8 mouse cellular contexts compared by ENCODE assay signal in the genomic region with DNA sequence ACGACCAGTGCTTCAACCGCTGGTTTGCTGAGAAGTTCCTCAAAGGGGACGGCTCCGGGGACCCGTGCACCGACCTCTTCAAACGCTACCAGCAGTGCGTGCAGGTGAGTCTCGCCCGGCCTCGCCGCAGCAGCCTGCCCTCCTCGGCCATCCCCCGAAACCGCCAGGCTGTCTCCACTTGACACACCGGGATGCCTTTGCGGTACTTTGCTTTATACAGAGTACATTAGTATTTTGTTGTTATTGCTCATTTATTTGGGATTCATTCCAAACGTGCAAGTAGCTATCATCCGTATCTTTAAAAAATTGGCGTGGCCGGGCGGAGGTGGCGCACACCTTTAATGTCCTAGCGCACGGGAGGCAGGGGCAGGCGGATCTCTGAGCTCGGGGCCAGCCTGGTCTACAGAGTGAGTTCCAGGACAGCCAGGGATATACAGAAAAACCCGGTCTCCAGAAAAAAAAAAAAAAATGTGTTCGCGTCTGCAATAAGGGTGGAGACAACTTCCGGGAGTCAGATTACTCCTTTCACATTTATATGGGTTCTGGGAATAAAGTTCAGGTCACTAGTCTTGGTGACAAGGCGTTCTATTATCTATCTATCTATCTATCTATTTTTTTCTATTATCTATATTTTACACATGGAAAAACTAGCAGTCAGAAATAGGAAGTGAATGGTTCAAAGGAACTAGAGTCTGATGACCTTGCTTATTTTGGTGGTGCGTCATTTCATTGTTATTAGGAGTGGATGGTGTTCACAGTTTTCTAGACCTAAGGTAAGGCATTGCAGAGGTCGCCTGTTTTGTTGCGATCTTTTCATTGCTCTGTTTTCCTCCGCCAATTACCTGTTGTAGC. TPM values are rescaled to one million over a fixed set of nuclear protein-coding genes. Genes with fewer than 3 reads are reported as not detected.
DNase-seq lines count a peak whose midpoint lies in the region; ATAC-seq and TF ChIP-seq lines count a peak whose summit lies in the region.

No protein-coding gene starts in this region.

- 0 out of 2 replicates have a peak, but pooled peaks have one; percentile 19 for ATAC-seq in lung, embryonic 15.5 days (ENCODE audit: borderline replicate concordance, extremely low read depth, low FRiP score, low TSS enrichment)
- ATAC-seq in embryonic facial prominence, embryonic 15.5 days (ENCODE audit: insufficient number of reproducible peaks, low FRiP score, low TSS enrichment, low read depth): no peak; the same call in 1 of the 2 replicates
- ATAC-seq in limb, embryonic 11.5 days (ENCODE audit: insufficient number of reproducible peaks, low FRiP score, low TSS enrichment, low read depth): peak; percentile 49; the same call in 1 of the 2 replicates

- TF ChIP-seq CTCF in olfactory bulb, adult 2 months (IDR thresholded peaks at IDR 0.05; ENCODE audit: insufficient read depth, low read depth, low read length): no peak

- DNase-seq in lung, postnatal 36 days: no peak
- no peak for DNase-seq in limb, embryonic 11.5 days (ENCODE audit: low spot score)
- no peak for DNase-seq in right cerebral cortex, adult 18-20 months
- no peak for DNase-seq in embryo, embryonic 10.5 days (ENCODE audit: low spot score)
- no peak for DNase-seq in thymus, postnatal 14 days

- peak overlapping the region; percentile 69; the same call in 1 of the 2 replicates for H3K27ac ChIP-seq in lung, embryonic 15.5 days
- peak overlapping the region; percentile 48; the same call in 1 of the 2 replicates for H3K27ac ChIP-seq in embryonic facial prominence, embryonic 15.5 days (replicated peaks)
- no peak overlapping the region for H3K27ac ChIP-seq in limb, embryonic 11.5 days (replicated peaks; ENCODE audit: low read depth, low read length)
- peak overlapping the region; percentile 25; the same call in 1 of the 2 replicates for H3K27ac ChIP-seq in olfactory bulb, adult 2 months (ENCODE audit: insufficient read depth, low read depth, low read length)

- 9% methylated on average over 36 of the region's 36 CpGs for WGBS in lung, embryonic 15.5 days
- 12% methylated on average over 36 of the region's 36 CpGs for WGBS in embryonic facial prominence, embryonic 15.5 days
- 11% methylated on average over 36 of the region's 36 CpGs for WGBS in limb, embryonic 11.5 days
- 11% methylated on average over 36 of the region's 36 CpGs for WGBS in olfactory bulb, adult 2 months

- peak overlapping the region; percentile 78 for H3K9ac ChIP-seq in lung, embryonic 15.5 days
- peak overlapping the region; percentile 94 for H3K9ac ChIP-seq in embryonic facial prominence, embryonic 15.5 days
- H3K9ac ChIP-seq in limb, embryonic 11.5 days (ENCODE audit: low read length): peak overlapping the region; percentile 85

- H3K4me1 ChIP-seq in lung, embryonic 15.5 days: peaks cover 24% of the 10 kb centered on the region
- peaks cover 23% of the 10 kb centered on the region for H3K4me1 ChIP-seq in embryonic facial prominence, embryonic 15.5 days
- peaks cover 7% of the 10 kb centered on the region; the same call in 1 of the 2 replicates for H3K4me1 ChIP-seq in limb, embryonic 11.5 days (ENCODE audit: control insufficient read depth, insufficient read depth, low read length)
- peaks cover 2% of the 10 kb centered on the region for H3K4me1 ChIP-seq in olfactory bulb, adult 2 months (ENCODE audit: control insufficient read depth, insufficient read depth, low read length)

- H3K36me3 ChIP-seq in lung, embryonic 15.5 days: peaks cover 43% of the 10 kb centered on the region
- H3K36me3 ChIP-seq in embryonic facial prominence, embryonic 15.5 days: peaks cover 49% of the 10 kb centered on the region
- H3K36me3 ChIP-seq in limb, embryonic 11.5 days (ENCODE audit: control insufficient read depth, insufficient read depth, low read length): peaks cover 11% of the 10 kb centered on the region; the same call in 1 of the 2 replicates

- no peaks in the 10 kb centered on the region for H3K27me3 ChIP-seq in lung, embryonic 15.5 days
- no peaks in the 10 kb centered on the region for H3K27me3 ChIP-seq in embryonic facial prominence, embryonic 15.5 days
- no peaks in the 10 kb centered on the region for H3K27me3 ChIP-seq in limb, embryonic 11.5 days (ENCODE audit: control insufficient read depth, insufficient read depth, low read length)

- H3K9me3 ChIP-seq in lung, embryonic 15.5 days: no peaks in the 10 kb centered on the region
- H3K9me3 ChIP-seq in embryonic facial prominence, embryonic 15.5 days (replicated peaks): no peaks in the 10 kb centered on the region
- no peaks in the 10 kb centered on the region for H3K9me3 ChIP-seq in limb, embryonic 11.5 days (ENCODE audit: control insufficient read depth, low read length)

- H3K4me2 ChIP-seq in lung, embryonic 15.5 days: peak overlapping the region; percentile 60
- peak overlapping the region; percentile 73 for H3K4me2 ChIP-seq in embryonic facial prominence, embryonic 15.5 days (replicated peaks)
- peak overlapping the region; percentile 72 for H3K4me2 ChIP-seq in limb, embryonic 11.5 days (ENCODE audit: low read depth, severe bottlenecking)

- H3K4me3 ChIP-seq in lung, embryonic 15.5 days: peak overlapping the region; percentile 69
- peak overlapping the region; percentile 97 for H3K4me3 ChIP-seq in embryonic facial prominence, embryonic 15.5 days (replicated peaks)
- H3K4me3 ChIP-seq in limb, embryonic 11.5 days (ENCODE audit: low read depth, low read length): peak overlapping the region; percentile 83
- peak overlapping the region; percentile 97 for H3K4me3 ChIP-seq in olfactory bulb, adult 2 months (ENCODE audit: insufficient read depth, low read depth, low read length)

- no peak; the same call in 1 of the 2 replicates for TF ChIP-seq POLR2A in olfactory bulb, adult 2 months (IDR thresholded peaks at IDR 0.05; ENCODE audit: insufficient read depth, low read depth, low read length)

RNA-seq across cellular contexts. Expression of a gene that starts 0.5 kb away (rescaled TPM):
- polyA plus RNA-seq in lung, embryonic 15.5 days (2015; fragmentation: Nextera tagmentation; extraction: Ambion mirVana): 65.4 and 66.0 TPM in 2 replicates
- polyA plus RNA-seq in embryonic facial prominence, embryonic 15.5 days (2015; fragmentation: Nextera tagmentation; extraction: Ambion mirVana): 56.4 and 66.2 TPM in 2 replicates
- polyA plus RNA-seq in limb, embryonic 11.5 days (2014; fragmentation: Nextera tagmentation; extraction: Ambion mirVana): 59.8 and 64.4 TPM in 2 replicates
- not detected in 2 replicates for polyA plus RNA-seq in olfactory bulb, adult 2 months (2012; ENCODE audit: insufficient read depth, insufficient read length, low replicate concordance, missing spikeins)

RNA-seq across cellular contexts. Expression of a gene that starts 0.6 kb away (rescaled TPM):
- polyA plus RNA-seq in lung, embryonic 15.5 days (2015; fragmentation: Nextera tagmentation; extraction: Ambion mirVana): 20.7 and 24.2 TPM in 2 replicates
- polyA plus RNA-seq in embryonic facial prominence, embryonic 15.5 days (2015; fragmentation: Nextera tagmentation; extraction: Ambion mirVana): 28.7 and 33.9 TPM in 2 replicates
- 42.5 and 46.7 TPM in 2 replicates for polyA plus RNA-seq in limb, embryonic 11.5 days (2014; fragmentation: Nextera tagmentation; extraction: Ambion mirVana)
- not detected in 2 replicates for polyA plus RNA-seq in olfactory bulb, adult 2 months (2012; ENCODE audit: insufficient read depth, insufficient read length, low replicate concordance, missing spikeins)

RNA-seq across cellular contexts. Expression of a gene that starts 7.2 kb away (rescaled TPM):
- 891 and 915 TPM in 2 replicates for polyA plus RNA-seq in lung, embryonic 15.5 days (2015; fragmentation: Nextera tagmentation; extraction: Ambion mirVana)
- 850 and 892 TPM in 2 replicates for polyA plus RNA-seq in embryonic facial prominence, embryonic 15.5 days (2015; fragmentation: Nextera tagmentation; extraction: Ambion mirVana)
- 712 and 734 TPM in 2 replicates for polyA plus RNA-seq in limb, embryonic 11.5 days (2014; fragmentation: Nextera tagmentation; extraction: Ambion mirVana)
- not detected in 2 replicates for polyA plus RNA-seq in olfactory bulb, adult 2 months (2012; ENCODE audit: insufficient read depth, insufficient read length, low replicate concordance, missing spikeins)

RNA-seq across cellular contexts. Expression of a gene that starts 14.6 kb away (rescaled TPM):
- polyA plus RNA-seq in lung, embryonic 15.5 days (2015; fragmentation: Nextera tagmentation; extraction: Ambion mirVana): 262 and 286 TPM in 2 replicates
- 263 and 264 TPM in 2 replicates for polyA plus RNA-seq in embryonic facial prominence, embryonic 15.5 days (2015; fragmentation: Nextera tagmentation; extraction: Ambion mirVana)
- polyA plus RNA-seq in limb, embryonic 11.5 days (2014; fragmentation: Nextera tagmentation; extraction: Ambion mirVana): 417 and 433 TPM in 2 replicates
- not detected in 2 replicates for polyA plus RNA-seq in olfactory bulb, adult 2 months (2012; ENCODE audit: insufficient read depth, insufficient read length, low replicate concordance, missing spikeins)

RNA-seq across cellular contexts. Expression of a gene that starts 40.7 kb away (rescaled TPM):
- 1,439 and 1,513 TPM in 2 replicates for polyA plus RNA-seq in lung, embryonic 15.5 days (2015; fragmentation: Nextera tagmentation; extraction: Ambion mirVana)
- 1,800 and 1,802 TPM in 2 replicates for polyA plus RNA-seq in embryonic facial prominence, embryonic 15.5 days (2015; fragmentation: Nextera tagmentation; extraction: Ambion mirVana)
- polyA plus RNA-seq in limb, embryonic 11.5 days (2014; fragmentation: Nextera tagmentation; extraction: Ambion mirVana): 1,968 and 2,035 TPM in 2 replicates
- 797 TPM in 1 of 2 replicates, not detected in the other for polyA plus RNA-seq in olfactory bulb, adult 2 months (2012; ENCODE audit: insufficient read depth, insufficient read length, low replicate concordance, missing spikeins)

Comparison
In these comparisons a context has a peak if more than half of its experiments do, and no peak if none do; other contexts are left out.
1. RNA of a gene that starts 0.5 kb away (polyA plus RNA-seq): 65.4 to 66.0 TPM in lung, embryonic 15.5 days, 59.8 to 64.4 TPM in limb, embryonic 11.5 days and 56.4 to 66.2 TPM in embryonic facial prominence, embryonic 15.5 days; not detected in olfactory bulb, adult 2 months; every median in the first group is over 10 times any median in the second.
2. RNA of a gene that starts 0.6 kb away (polyA plus RNA-seq): 42.5 to 46.7 TPM in limb, embryonic 11.5 days, 28.7 to 33.9 TPM in embryonic facial prominence, embryonic 15.5 days and 20.7 to 24.2 TPM in lung, embryonic 15.5 days; not detected in olfactory bulb, adult 2 months; every median in the first group is over 10 times any median in the second.
3. Peak in every context shown above with its lines, with median percentiles within 50 percentile points of each other: H3K4me2 ChIP-seq, H3K4me3 ChIP-seq and H3K9ac ChIP-seq.